Mouse (Mus musculus) brain, embryonic 14.5 days (tissue): ENCODE measurements around the gene Gp9.

Experiments
- CTCF ChIP-seq: fragments of 200-500 bp; IDR thresholded peaks from 2 replicates; pipeline ENCODE4 v1.5.1; 2012; ENCODE audit warnings: inconsistent platforms, mild to moderate bottlenecking, moderate library complexity, borderline replicate concordance; ENCODE audit not compliant: insufficient read depth, insufficient read length; ENCODE audit errors: extremely low read depth
- POLR2A ChIP-seq: fragments of 200-500 bp; IDR thresholded peaks from 2 replicates; pipeline ENCODE4 v1.6.1; 2012; ENCODE audit warnings: mild to moderate bottlenecking, inconsistent platforms, borderline replicate concordance; ENCODE audit not compliant: poor library complexity, insufficient read depth, insufficient read length, severe bottlenecking; ENCODE audit errors: extremely low read depth

GRCm38 (mm10) chr6:87780546-87781301 lies 2.9 kb downstream of the Gp9 start:
- TF ChIP-seq CTCF (no peak), POLR2A (no peak)
